Mouse (Mus musculus) kidney, adult 8-10 months (tissue): ENCODE results near the gene Tomm40.
"Not testable (repeated sequence)": the region's sequence is repeated elsewhere in the genome, so short reads cannot be mapped to it uniquely, and the experiment has no call there.

ENCODE experiments used
- DNase-seq, 2 experiments: peaks; one replicate each; pipeline ENCODE4 v3.0.0; 2022

Gene Tomm40

GRCm38 (mm10) chr7:19702859-19703555, 12.2 kb downstream of the Tomm40 start:
- DNase-seq: no peak

- DNase-seq: peak; percentile 81 to 82
Observed at GRCm38 (mm10) chr7:19701069-19701761, 14.0 kb downstream of the Tomm40 start.

- no peak for DNase-seq
Observed at GRCm38 (mm10) chr7:19700299-19701068, 14.8 kb downstream of the Tomm40 start.

GRCm38 (mm10) chr7:19699827-19700148, 15.4 kb downstream of the Tomm40 start:
- DNase-seq: no peak

GRCm38 (mm10) chr7:19698907-19699826, 16.1 kb downstream of the Tomm40 start, which contains the start of gene Apoe:
TSS of gene Apoe (minus strand) at chr7:19699188.
- DNase-seq: peak; percentile 51 to 67

GRCm38 (mm10) chr7:19697949-19698906, 17.0 kb downstream of the Tomm40 start:
- DNase-seq: peak in 1 of 2 experiments; percentile 53

- DNase-seq: no peak
Observed at GRCm38 (mm10) chr7:19696336-19696873, 18.8 kb downstream of the Tomm40 start.

- DNase-seq: no peak
Observed at GRCm38 (mm10) chr7:19695881-19696280, 19.4 kb downstream of the Tomm40 start.

- DNase-seq: no peak
Observed at GRCm38 (mm10) chr7:19695213-19695594, 20.0 kb downstream of the Tomm40 start.

- DNase-seq: no peak
Observed at GRCm38 (mm10) chr7:19694336-19695212, 20.7 kb downstream of the Tomm40 start.

GRCm38 (mm10) chr7:19693421-19693820, 21.8 kb downstream of the Tomm40 start:
- DNase-seq: no peak

GRCm38 (mm10) chr7:19691873-19692865, 23.1 kb downstream of the Tomm40 start, which contains the start of gene Apoc1:
TSS of gene Apoc1 (minus strand) at chr7:19692660.
- no peak for DNase-seq

- no peak for DNase-seq
Observed at GRCm38 (mm10) chr7:19691434-19691833, 23.8 kb downstream of the Tomm40 start.

- DNase-seq: no peak
Observed at GRCm38 (mm10) chr7:19690845-19691244, 24.4 kb downstream of the Tomm40 start.

- DNase-seq: no peak
Observed at GRCm38 (mm10) chr7:19688611-19689010, 26.6 kb downstream of the Tomm40 start.

- no peak for DNase-seq
Observed at GRCm38 (mm10) chr7:19688101-19688500, 27.1 kb downstream of the Tomm40 start.

- DNase-seq: not testable (repeated sequence)
Observed at GRCm38 (mm10) chr7:19686927-19687583, 28.2 kb downstream of the Tomm40 start.

GRCm38 (mm10) chr7:19686521-19686920, 28.7 kb downstream of the Tomm40 start:
- DNase-seq: no peak
